Mouse (Mus musculus) adipose tissue, adult 10 weeks (tissue): ENCODE measurements around the gene Gm44579. TPM values are rescaled to one million over a fixed set of nuclear protein-coding genes. Genes with fewer than 3 reads are reported as not detected.

Experiments used
- polyA plus RNA-seq: library from polyadenylated mRNA; stranded (reverse); fragments of 350-450 nt; fragmentation: Illumina TruSeq; extraction: RNeasy Lipid Tissue Mini Kit (QIAGEN cat#74804); gene quantifications from one replicate; pipeline ENCODE4 v1.2.3, GENCODE M21; 2014; ENCODE audit warnings: low read depth, low replicate concordance

The Gm44579 gene
- polyA plus RNA-seq = not detected

DNA sequence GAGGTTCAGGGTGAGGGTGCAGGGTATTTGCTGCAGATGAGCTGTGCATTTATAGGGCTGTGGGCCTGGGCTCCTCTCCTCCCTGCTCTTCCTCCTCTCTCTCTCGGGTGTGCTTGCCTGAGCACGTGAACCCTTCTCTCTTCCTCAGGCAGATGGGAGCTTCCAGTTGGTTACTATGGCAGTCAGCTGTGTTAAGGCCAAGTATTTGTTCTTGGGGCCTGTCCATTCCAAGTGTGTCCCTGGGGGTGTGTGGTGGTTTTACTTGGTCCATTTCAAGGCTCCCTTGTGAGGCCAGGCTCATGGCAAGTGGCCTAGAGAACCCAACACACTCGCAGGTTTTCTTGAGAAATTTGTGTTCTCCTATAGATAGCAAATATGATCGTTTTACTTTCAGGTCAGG is at the start of gene Gm44579, which contains the start of gene Olfr287:
Gene Gm44579 (minus strand): TSS at position 101 of the 400 bp plus-strand sequence.
Gene Olfr287 (minus strand): TSS at position 180 of the 400 bp plus-strand sequence.

DNA sequence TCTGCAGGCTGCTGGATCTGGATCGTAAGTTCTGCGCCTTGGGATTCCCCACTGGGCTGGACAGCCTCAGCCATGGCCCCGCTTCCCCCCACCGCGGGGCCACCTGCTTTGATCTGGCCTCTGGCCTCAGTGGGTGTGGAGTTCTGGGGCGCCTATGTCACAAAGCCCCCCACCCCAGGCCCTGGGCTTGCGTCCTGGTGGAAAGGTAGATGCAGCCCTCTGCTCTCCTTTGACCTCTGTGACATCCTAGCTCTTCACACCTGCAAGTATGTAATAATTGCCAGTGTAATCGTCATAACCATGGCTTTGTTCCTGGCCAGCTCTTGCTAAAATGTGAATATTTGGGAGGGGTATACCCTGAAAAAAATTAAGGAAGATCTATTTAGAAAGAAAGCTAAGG is 36.4 kb upstream of the Gm44579 start, which contains the start of gene H1fnt:
Gene H1fnt (minus strand): TSS at position 101 of the 400 bp plus-strand sequence.

DNA sequence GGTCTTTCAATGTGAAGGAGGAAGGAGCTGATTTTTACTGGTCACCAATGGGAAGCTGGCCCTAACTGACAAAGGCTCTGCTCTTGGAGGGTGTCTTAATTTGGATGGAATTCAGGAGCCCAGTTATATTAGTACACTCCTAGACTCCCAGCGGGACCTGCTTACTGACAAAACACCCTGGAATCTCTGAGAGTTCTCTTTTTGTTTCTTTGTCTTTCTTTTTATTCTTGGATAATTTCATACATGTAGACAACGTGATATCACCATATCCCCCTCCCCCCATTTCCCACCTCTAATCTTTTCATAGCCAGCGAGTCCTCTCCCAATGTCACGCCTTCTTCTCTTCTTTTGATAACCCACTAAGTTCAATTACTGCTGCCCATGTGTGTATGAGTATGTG is 13.6 kb upstream of the Gm44579 start, which contains the start of gene Olfr286:
Gene Olfr286 (minus strand): TSS at position 101 of the 400 bp plus-strand sequence.

DNA sequence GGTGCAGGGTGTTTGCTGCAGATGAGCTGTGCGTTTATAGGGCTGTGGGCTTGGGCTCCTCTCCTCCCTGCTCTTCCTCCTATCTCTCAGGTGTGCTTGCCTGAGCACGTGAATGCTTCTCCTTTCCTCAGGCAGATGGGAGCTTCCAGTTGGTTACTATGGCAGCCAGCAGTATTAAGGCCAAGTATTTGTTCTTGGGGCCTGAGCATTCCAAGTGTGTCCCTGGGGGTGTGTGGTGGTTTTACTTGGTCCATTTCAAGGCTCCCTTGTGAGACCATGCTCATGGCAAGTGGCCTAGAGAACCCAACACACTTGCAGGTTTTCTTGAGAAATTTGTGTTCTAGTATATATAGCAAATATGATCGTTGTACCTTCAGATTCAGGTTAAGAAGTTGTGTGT is 25.3 kb downstream of the Gm44579 start, which contains the start of gene Olfr288:
Gene Olfr288 (minus strand): TSS at position 101 of the 400 bp plus-strand sequence.

DNA sequence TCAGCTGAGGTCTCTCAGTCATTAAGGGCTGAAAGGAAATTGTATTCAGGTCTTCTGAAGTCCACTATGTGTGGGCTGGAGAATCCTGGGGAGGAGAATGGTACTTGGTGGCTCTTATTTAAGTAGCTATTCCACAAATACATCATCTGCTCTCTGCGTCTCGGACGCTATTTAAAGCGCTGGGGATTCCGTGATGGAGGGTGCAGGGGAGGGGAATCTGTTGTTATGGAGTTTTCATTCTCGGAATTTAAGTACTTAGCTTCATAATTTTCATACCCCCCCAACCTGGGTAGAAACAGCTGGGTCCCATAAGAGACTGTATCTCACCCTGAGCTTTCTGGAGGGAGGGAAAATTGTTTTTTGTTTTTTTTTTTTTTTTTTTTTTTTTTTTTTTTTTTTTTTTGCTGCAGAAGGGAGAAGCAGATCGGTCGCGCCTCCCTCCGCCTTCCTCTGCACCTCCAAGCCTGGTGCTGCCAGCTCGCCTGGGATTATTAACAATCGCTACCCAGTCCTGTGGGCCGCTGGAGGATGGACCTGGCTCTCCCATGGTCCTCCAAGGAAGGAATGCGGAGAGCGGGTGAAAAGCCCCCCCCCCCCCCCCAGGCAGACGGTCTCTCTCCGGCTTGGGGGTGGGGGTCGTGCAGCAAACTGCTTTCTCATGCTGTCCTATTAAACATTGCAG is 53.7 kb downstream of the Gm44579 start, which contains the start of gene Ccdc184:
Gene Ccdc184 (plus strand): TSS at position 196 of the 682 bp plus-strand sequence.

DNA sequence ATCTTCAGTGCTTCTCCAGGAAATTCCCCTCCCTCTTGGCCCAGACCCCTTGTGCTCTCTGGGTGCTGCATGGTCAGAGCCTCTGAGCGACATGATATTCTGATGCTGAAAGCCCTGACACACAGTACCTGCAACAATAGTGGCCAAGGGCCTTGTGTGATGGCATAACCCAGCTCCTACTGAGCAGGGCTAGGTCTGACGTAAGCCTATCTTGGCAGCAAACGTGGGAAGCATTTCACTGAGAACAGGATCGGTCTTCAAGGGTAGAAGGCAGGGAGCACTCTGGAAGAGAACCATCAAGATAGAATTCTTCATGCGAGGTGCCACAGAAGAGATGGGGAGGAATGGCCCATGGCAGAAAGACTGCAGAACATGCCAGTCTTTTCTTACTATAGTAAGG is 55.3 kb downstream of the Gm44579 start, which contains the start of gene Asb8:
Gene Asb8 (minus strand): TSS at position 101 of the 400 bp plus-strand sequence.

Other genes starting within 250 kb of the Gm44579 start
- gene Col2a1, start 216.3 kb downstream of the Gm44579 start, polyA plus RNA-seq = 0.51 TPM
- gene Pfkm, start 128.4 kb downstream of the Gm44579 start, polyA plus RNA-seq = 21.6 TPM
- gene Senp1, start 127.2 kb downstream of the Gm44579 start, polyA plus RNA-seq = 17.6 TPM
- 23.7 TPM for gene Asb8, start 55.4 kb downstream of the Gm44579 start, polyA plus RNA-seq
- gene Ccdc184, start 53.8 kb downstream of the Gm44579 start, polyA plus RNA-seq = 0.57 TPM
- gene Olfr288, start 25.4 kb downstream of the Gm44579 start, polyA plus RNA-seq = not detected
- gene Olfr287, start 79 bp upstream of the Gm44579 start, polyA plus RNA-seq = not detected
- not detected for gene Olfr286, start 13.5 kb upstream of the Gm44579 start, polyA plus RNA-seq
- gene H1fnt, start 36.3 kb upstream of the Gm44579 start, polyA plus RNA-seq = 15.9 TPM
- 3.6 TPM for gene Zfp641, start 75.2 kb upstream of the Gm44579 start, polyA plus RNA-seq
- not detected for gene Olfr285, start 96.4 kb upstream of the Gm44579 start, polyA plus RNA-seq
- not detected for gene Olfr284, start 120.0 kb upstream of the Gm44579 start, polyA plus RNA-seq
- not detected for gene Olfr283, start 160.0 kb upstream of the Gm44579 start, polyA plus RNA-seq
- not detected for gene Olfr282, start 210.2 kb upstream of the Gm44579 start, polyA plus RNA-seq
- gene Olfr281, start 231.6 kb upstream of the Gm44579 start, polyA plus RNA-seq = not detected
- not detected for gene OR5BS1P, start 248.9 kb upstream of the Gm44579 start, polyA plus RNA-seq